Mouse (Mus musculus): Measurements from ENCODE around the gene Cdk1.

- TF ChIP-seq CTCF (IDR thresholded peaks at IDR 0.05), result peak; percentile 82
- TF ChIP-seq POLR2A (IDR thresholded peaks at IDR 0.05; ENCODE audit: insufficient read depth, low read depth, low read length), result no peak
Measured at GRCm38 (mm10) chr10:69371441-69371840, 18.7 kb upstream of the Cdk1 start.
